Mouse (Mus musculus) myocyte (in vitro differentiated cells): ENCODE data around the gene Plpp1. TPM values are rescaled to one million over a fixed set of nuclear protein-coding genes. Genes with fewer than 3 reads are reported as not detected.
A peak's percentile ranks its signal among the peaks of the same experiment; 100 is the strongest.

Source experiments
- H3K27me3 ChIP-seq: one replicate; pipeline ENCODE4 v1.6.1; 2011; ENCODE audit not compliant: control insufficient read depth, insufficient read depth, insufficient read length
- H3K36me3 ChIP-seq: one replicate; pipeline ENCODE4 v1.6.1; 2011; ENCODE audit not compliant: control insufficient read depth, insufficient read depth
- H3K4me2 ChIP-seq: one replicate; pipeline ENCODE4 v1.6.1; 2011; ENCODE audit warnings: low read depth, control low read depth
- H3K4me3 ChIP-seq: one replicate; pipeline ENCODE4 v1.5.1; 2011; ENCODE audit warnings: mild to moderate bottlenecking, control low read depth, moderate library complexity
- H3K79me2 ChIP-seq: one replicate; pipeline ENCODE4 v1.6.1; 2011; ENCODE audit not compliant: control insufficient read depth, insufficient read depth
- H3ac ChIP-seq: one replicate; pipeline ENCODE4 v1.6.1; 2011; ENCODE audit not compliant: control insufficient read depth, insufficient read length
- CEBPB ChIP-seq: IDR thresholded peaks from 2 replicates; pipeline ENCODE4 v1.6.1; 2011; ENCODE audit warnings: mild to moderate bottlenecking, moderate library complexity; ENCODE audit not compliant: poor library complexity, insufficient read depth, severe bottlenecking
- E2F4 ChIP-seq: IDR thresholded peaks from one replicate; pipeline ENCODE4 v1.6.1; 2011; ENCODE audit warnings: mild to moderate bottlenecking, control low read depth, moderate library complexity; ENCODE audit not compliant: insufficient read depth
- MAX ChIP-seq: IDR thresholded peaks from one replicate; pipeline ENCODE4 v1.6.1; 2011; ENCODE audit warnings: low read depth, mild to moderate bottlenecking, control low read depth
- MYOD1 ChIP-seq, 3 experiments: IDR thresholded peaks; one replicate each; pipeline ENCODE4 v1.6.1; 2011; ENCODE audit warnings: control low read depth in 2 of 3, low read depth in 2 of 3, mild to moderate bottlenecking in 2 of 3, moderate library complexity in 1 of 3; ENCODE audit not compliant: insufficient read length in 2 of 3, control insufficient read depth in 1 of 3
- MYOG ChIP-seq, 3 experiments: IDR thresholded peaks; one replicate each; pipeline ENCODE4 v1.6.1; 2011; ENCODE audit warnings: control low read depth in 2 of 3, low read depth in 2 of 3, mild to moderate bottlenecking in 2 of 3; ENCODE audit not compliant: insufficient read length in 2 of 3, control insufficient read depth in 1 of 3, insufficient read depth in 1 of 3
- POLR2A ChIP-seq: IDR thresholded peaks from one replicate; pipeline ENCODE4 v1.6.1; 2011; ENCODE audit warnings: low read depth, mild to moderate bottlenecking, control low read depth, moderate library complexity; ENCODE audit not compliant: insufficient read length
- POLR2AphosphoS2 ChIP-seq: IDR thresholded peaks from one replicate; pipeline ENCODE4 v1.6.1; 2011; ENCODE audit warnings: low read depth, control low read depth; ENCODE audit not compliant: insufficient read length
- REST ChIP-seq: IDR thresholded peaks from one replicate; pipeline ENCODE4 v1.6.1; 2011; ENCODE audit warnings: mild to moderate bottlenecking, control low read depth, moderate library complexity; ENCODE audit not compliant: insufficient read depth, insufficient read length
- SRF ChIP-seq: IDR thresholded peaks from one replicate; pipeline ENCODE4 v1.6.1; 2011; ENCODE audit warnings: low read depth; ENCODE audit not compliant: control insufficient read depth, insufficient read length
- TCF12 ChIP-seq: IDR thresholded peaks from one replicate; pipeline ENCODE4 v1.6.1; 2011; ENCODE audit warnings: mild to moderate bottlenecking, control low read depth; ENCODE audit not compliant: poor library complexity, insufficient read depth, severe bottlenecking
- TCF3 ChIP-seq: IDR thresholded peaks from one replicate; pipeline ENCODE4 v1.6.1; 2011; ENCODE audit warnings: low read depth, control low read depth; ENCODE audit not compliant: insufficient read length
- USF1 ChIP-seq: IDR thresholded peaks from one replicate; pipeline ENCODE4 v1.6.1; 2011; ENCODE audit warnings: low read depth, mild to moderate bottlenecking, control low read depth, moderate library complexity
- polyA plus RNA-seq: library from polyadenylated mRNA; unstranded; fragments of >200 nt; fragmentation: generic; extraction: Trizol; gene quantifications from one replicate; pipeline ENCODE4 v1.2.1, GENCODE M21; 2012; ENCODE audit warnings: missing spikeins

Gene Plpp1
- polyA plus RNA-seq, 1 experiment = 133 TPM

GRCm38 (mm10) chr13:112772861-112773260 is 27.7 kb upstream of the Plpp1 start:
- no peak for TF ChIP-seq TCF12
- no peak for TF ChIP-seq MYOD1 (IDR thresholded peaks at IDR 0.05; ENCODE audit: control insufficient read depth in 1 of 3, insufficient read length in 2 of 3, low read depth in 2 of 3)
- TF ChIP-seq REST = no peak
- TF ChIP-seq POLR2AphosphoS2 = no peak
- no peak for TF ChIP-seq MYOG (IDR thresholded peaks at IDR 0.05; ENCODE audit: control insufficient read depth in 1 of 3, insufficient read depth in 1 of 3, insufficient read length in 2 of 3, low read depth in 2 of 3)
- TF ChIP-seq SRF = no peak
- TF ChIP-seq TCF3 = no peak
- TF ChIP-seq POLR2A = no peak
- TF ChIP-seq CEBPB = no peak
- TF ChIP-seq MAX = no peak
- no peak for TF ChIP-seq E2F4
- no peak for TF ChIP-seq USF1
- no peaks in the 10 kb centered on the region for H3K36me3 ChIP-seq
- no peak overlapping the region for H3K4me2 ChIP-seq
- no peaks in the 10 kb centered on the region for H3K27me3 ChIP-seq
- H3K79me2 ChIP-seq = no peaks in the 10 kb centered on the region
- no peak overlapping the region for H3K4me3 ChIP-seq
- H3ac ChIP-seq = no peak overlapping the region

- H3K27me3 ChIP-seq = no peaks in the 10 kb centered on the region
Measured at GRCm38 (mm10) chr13:112773991-112774675, 26.5 kb upstream of the Plpp1 start.

GRCm38 (mm10) chr13:112775856-112776255 is 24.7 kb upstream of the Plpp1 start:
- no peaks in the 10 kb centered on the region for H3K79me2 ChIP-seq
- no peak for TF ChIP-seq POLR2A
- no peak for TF ChIP-seq MYOG (IDR thresholded peaks at IDR 0.05; ENCODE audit: control insufficient read depth in 1 of 3, insufficient read depth in 1 of 3, insufficient read length in 2 of 3, low read depth in 2 of 3)
- no peak for TF ChIP-seq E2F4
- no peak for TF ChIP-seq MAX
- TF ChIP-seq TCF12 = no peak
- TF ChIP-seq POLR2AphosphoS2 = no peak
- no peak for TF ChIP-seq TCF3
- TF ChIP-seq MYOD1 (IDR thresholded peaks at IDR 0.05; ENCODE audit: control insufficient read depth in 1 of 3, insufficient read length in 2 of 3, low read depth in 2 of 3) = no peak
- no peak for TF ChIP-seq REST
- TF ChIP-seq CEBPB = no peak
- no peak for TF ChIP-seq SRF
- no peak for TF ChIP-seq USF1
- no peak overlapping the region for H3K4me3 ChIP-seq
- no peaks in the 10 kb centered on the region for H3K36me3 ChIP-seq
- H3ac ChIP-seq = no peak overlapping the region
- H3K4me2 ChIP-seq = no peak overlapping the region
- H3K27me3 ChIP-seq = no peaks in the 10 kb centered on the region

More at GRCm38 (mm10) chr13:112773991-112774675, 26.5 kb upstream of the Plpp1 start:
- H3K79me2 ChIP-seq = no peaks in the 10 kb centered on the region
- no peak overlapping the region for H3K4me2 ChIP-seq
- no peaks in the 10 kb centered on the region for H3K36me3 ChIP-seq
- TF ChIP-seq E2F4 (no peak), MYOG (IDR thresholded peaks at IDR 0.05; ENCODE audit: control insufficient read depth in 1 of 3, insufficient read depth in 1 of 3, insufficient read length in 2 of 3, low read depth in 2 of 3) (peak in 1 of 3 experiments; percentile 21), SRF (no peak), TCF12 (peak; percentile 19), POLR2AphosphoS2 (no peak), MYOD1 (IDR thresholded peaks at IDR 0.05; ENCODE audit: control insufficient read depth in 1 of 3, insufficient read length in 2 of 3, low read depth in 2 of 3) (peak in 1 of 3 experiments; percentile 8), MAX (no peak), USF1 (peak; percentile 86), POLR2A (no peak), REST (no peak), CEBPB (peak; percentile 68; the same call in 1 of the 2 replicates), TCF3 (no peak)
- no peak overlapping the region for H3K4me3 ChIP-seq
- H3ac ChIP-seq = no peak overlapping the region

- Histone ChIP-seq H3K27me3 (no peaks in the 10 kb centered on the region), H3K4me3 (no peak overlapping the region), H3ac (no peak overlapping the region), H3K79me2 (no peaks in the 10 kb centered on the region), H3K4me2 (peak overlapping the region; percentile 48), H3K36me3 (no peaks in the 10 kb centered on the region)
- TF ChIP-seq MYOG (IDR thresholded peaks at IDR 0.05; ENCODE audit: control insufficient read depth in 1 of 3, insufficient read depth in 1 of 3, insufficient read length in 2 of 3, low read depth in 2 of 3) (no peak), CEBPB (peak; percentile 92), TCF12 (no peak), MYOD1 (IDR thresholded peaks at IDR 0.05; ENCODE audit: control insufficient read depth in 1 of 3, insufficient read length in 2 of 3, low read depth in 2 of 3) (no peak), REST (no peak), MAX (no peak), POLR2AphosphoS2 (no peak), SRF (no peak)
Measured at GRCm38 (mm10) chr13:112778407-112778806, 22.2 kb upstream of the Plpp1 start.
